Mouse (Mus musculus) adrenal gland, postnatal 4 days (tissue): Measurements from ENCODE around the gene Cnot8. TPM values are rescaled to one million over a fixed set of nuclear protein-coding genes. Genes with fewer than 3 reads are reported as not detected.
"Not testable (repeated sequence)": the region's sequence is repeated elsewhere in the genome, so short reads cannot be mapped to it uniquely, and the experiment has no call there.

Experiments used
- DNase-seq, 2 experiments: peaks; one replicate each; pipeline ENCODE4 v3.0.0; 2021 to 2022; ENCODE audit warnings: low spot score in 2 of 2, mixed read lengths in 2 of 2
- long read RNA-seq, 2 experiments: library from polyadenylated mRNA; stranded (forward); transcript quantifications; one replicate each; pipeline ENCODE4 v2.0.0; 2021
- total RNA-seq, 2 experiments: library from RNA; stranded (reverse); gene quantifications; 2 replicates each; pipeline ENCODE4 v1.2.3; 2021

Cnot8 gene
- 10 to 100 TPM; 56.0 to 57.3 TPM for total RNA-seq
- long read RNA-seq, experiment 1, transcript Cnot8-201 (7 exons, 2,035 nt), result major isoform, 46 of 71 reads
- long read RNA-seq, experiment 1, partial matches to known transcripts, result 14 of 71 reads
- long read RNA-seq, experiment 1, other reads (novel, unspliced or antisense), result 8 of 71 reads
- long read RNA-seq, experiment 2, transcript Cnot8-202 (7 exons, 2,099 nt), result minor isoform, 7 of 143 reads
- long read RNA-seq, experiment 2, transcript Cnot8-201 (7 exons, 2,035 nt), result major isoform, 99 of 143 reads
- long read RNA-seq, experiment 2, partial matches to known transcripts, result 26 of 143 reads
- long read RNA-seq, experiment 2, other reads (novel, unspliced or antisense), result 11 of 143 reads

DNA sequence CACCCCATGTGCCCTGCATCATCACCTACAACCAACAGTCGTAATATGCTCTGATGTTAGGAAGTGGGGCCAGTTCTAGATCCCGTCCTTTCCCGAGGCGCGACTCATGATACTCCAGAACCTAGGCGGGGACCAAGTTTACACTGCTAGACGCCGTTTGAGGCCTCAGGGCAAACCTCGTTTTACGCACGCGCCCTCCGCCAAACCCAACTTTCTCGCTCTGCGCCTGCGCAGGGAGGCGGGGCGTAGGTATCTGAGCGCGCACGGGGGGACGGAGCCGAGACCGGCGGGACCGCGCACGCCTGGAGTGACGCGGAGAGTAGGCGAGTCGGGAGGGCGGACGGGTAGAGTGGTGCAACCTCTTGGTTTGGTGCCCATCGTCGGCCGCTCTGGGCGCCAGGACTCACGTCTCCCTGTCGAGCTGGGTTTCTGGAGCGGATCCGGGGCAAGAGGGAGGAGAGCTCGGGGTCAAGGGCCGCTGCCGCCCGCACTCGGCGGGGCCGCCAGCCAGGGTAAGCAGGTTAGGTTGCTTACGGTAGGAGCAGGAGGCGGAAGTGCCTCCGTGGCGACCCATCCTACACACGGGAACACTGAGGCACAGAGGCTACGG lies at the start of gene Cnot8:
Cnot8 (plus strand) TSS at position 457 of the 610 bp plus-strand sequence.
- peak; percentile 97 to 99 for DNase-seq

DNA sequence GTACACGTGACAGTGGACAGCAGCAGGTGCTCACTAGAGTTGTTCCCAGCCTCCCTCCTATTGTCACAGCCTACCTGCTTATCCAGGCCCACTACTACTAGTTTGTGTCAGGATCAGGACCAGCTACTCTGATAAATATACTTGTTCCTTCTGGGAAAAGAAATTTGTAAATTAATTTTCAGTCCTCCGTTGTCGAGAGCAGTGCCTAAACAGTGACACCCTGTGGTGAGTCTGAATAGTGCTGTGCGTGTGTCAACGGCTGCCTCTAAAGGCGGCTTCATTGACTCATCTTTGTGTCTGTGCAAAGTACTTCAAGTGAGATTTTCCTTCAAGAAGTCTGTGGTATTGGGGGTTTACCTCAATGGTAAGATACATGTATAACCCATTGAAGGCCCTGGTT lies 46.5 kb upstream of the Cnot8 start:
- no peak for DNase-seq

DNA sequence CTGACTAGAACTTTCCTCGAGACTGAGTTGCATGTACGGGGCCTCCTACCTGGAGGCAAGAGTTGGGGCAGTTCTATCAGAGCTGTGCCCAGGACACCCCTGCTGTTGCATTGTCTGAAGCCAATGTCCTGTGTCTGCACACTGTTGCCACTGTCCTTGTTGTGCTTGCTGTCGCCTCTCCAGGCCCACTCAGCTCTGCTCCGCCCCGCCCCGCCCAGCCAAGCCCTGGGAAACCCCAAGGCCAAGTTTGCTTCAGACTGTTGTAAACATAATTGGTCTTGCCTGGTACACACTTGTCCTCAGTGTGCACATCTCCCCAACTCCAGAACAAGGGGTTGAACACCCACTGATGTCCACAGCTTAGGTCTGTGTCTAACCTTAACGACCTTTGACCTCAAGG lies 44.2 kb upstream of the Cnot8 start:
- not testable (repeated sequence) for DNase-seq

DNA sequence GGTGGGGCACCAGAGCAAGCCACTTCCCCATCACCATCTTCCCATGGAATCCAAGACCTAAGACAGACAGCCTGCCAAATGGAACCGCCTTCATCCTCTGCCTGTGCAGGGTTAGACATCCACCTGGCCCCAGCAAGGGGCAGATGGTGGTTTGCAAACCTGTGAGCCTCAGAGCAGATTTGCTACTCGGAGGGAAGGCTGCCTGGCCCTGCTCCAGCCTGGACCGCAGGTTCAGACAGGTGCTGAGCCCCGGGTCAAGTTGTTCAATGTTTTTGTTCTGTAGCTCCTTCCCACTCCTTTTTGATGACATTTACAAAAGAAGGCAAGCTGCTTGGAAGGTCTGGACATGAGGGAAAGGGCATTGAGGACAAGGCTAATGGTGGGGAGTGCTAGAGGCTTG lies 42.7 kb upstream of the Cnot8 start:
- not testable (repeated sequence) for DNase-seq

DNA sequence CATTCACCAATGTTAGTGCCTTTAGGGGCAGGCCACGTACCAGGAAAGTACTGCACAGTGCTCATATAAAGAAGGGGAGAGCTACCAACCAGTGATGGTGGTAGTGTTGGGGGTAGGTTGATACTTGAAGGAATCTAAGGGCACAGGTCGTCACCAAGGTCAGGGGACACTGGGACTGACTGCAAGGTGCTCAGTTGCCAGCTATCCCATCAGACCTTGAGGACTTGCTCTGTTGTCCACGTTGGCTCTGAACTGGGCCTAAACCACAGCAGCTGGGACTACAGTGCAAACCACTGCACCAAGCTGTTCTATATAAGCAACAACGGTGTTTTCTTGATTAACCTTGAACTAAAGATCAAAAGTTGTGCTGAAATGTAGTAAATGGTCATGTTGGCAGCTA lies 41.4 kb upstream of the Cnot8 start:
- no peak for DNase-seq

DNA sequence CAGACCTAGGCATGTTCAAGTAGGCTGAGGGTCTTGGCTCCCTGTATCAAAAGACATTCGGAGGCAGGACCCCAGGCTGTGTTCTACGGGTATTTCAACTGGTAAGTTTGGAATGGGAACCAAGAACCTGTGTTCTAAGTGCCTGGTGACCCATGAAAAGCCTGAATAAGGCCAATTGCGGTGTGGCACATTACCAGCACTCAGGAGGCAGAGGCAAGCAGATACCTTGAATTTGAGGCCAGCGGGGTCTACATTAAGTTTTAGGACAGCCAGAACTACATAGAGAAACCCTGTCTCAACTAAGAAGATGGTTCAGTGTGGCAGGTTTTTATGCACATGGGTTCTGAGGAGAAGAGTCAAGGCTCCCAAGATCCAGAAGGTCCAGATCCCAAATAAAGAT lies 38.9 kb upstream of the Cnot8 start:
- no peak for DNase-seq

DNA sequence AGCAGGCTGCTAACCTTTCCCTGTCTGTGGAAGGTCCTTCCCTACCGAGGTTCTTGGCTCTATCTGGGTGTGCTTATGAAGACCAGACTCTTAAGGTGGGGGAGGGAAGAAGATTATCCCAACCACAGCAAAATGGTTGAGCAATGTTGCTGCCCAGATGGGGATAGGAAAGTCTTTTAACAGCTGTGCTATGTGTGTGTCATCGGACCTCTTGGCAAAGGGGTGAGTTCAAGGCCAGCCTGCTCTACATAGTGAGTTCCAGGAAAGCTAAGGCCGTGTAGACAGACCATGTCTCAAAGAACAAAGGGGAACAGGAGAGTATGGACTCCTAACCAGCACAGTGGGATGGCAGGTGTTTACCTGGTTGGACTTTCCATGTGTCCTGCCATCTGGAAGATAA lies 31.0 kb upstream of the Cnot8 start:
- DNase-seq, result no peak

DNA sequence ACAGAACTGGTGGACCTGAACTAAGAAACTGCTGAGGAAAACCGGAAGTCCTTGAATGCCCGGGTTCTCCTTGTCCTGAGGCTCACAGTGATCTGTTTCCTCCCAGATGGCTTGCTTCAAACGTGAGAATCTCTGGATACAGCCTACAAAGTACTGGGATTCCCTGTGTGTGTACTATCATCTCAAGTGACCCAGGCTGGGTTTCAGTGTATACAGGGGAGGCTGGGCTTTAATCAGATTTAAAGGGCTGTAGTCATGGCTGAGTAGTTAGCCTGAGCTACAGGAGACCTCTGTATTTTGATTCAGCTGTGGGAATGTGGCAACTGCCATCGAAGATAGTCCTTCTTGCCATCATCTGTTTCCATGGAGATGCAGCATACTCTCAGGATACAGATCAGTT lies 26.7 kb upstream of the Cnot8 start:
- DNase-seq, result no peak

DNA sequence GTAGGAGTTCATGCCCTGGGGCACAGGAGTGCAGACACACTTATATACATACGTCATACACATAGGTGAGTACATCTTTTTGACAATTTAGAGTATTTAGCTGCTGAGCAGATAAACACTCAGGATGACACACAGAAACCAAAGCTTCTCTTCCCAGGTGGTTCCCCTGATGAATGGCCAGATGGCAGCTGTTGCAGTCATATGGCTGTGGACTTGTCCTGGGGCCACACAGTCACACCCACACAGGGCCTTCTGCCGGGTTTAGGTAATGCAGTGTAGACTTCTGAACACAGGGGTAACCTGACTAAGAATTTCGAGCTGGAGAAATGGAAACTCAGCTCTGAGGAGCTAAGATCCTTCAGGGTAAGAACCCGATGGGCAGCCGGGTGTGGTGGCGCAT lies 22.2 kb upstream of the Cnot8 start:
- no peak for DNase-seq

DNA sequence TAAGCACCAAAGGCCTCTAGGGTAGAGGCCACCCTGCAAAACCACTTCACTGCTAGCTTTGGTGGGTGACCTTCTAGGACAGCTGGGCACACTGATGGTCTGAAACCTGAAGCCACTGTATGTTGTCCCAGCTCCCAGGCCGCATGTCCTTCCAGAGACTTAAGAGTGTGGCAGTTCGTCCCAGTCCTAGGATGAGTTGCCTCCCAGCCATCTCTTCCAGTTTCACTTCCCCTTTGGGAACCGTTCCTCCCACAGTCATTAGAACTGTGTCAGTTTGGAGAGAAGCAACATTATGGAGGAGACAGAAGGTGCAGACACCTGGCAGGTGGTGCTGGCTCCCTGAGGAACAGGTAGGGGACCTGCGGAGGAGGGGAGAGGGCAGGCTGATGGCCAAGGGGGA lies 11.4 kb upstream of the Cnot8 start:
- no peak for DNase-seq

DNA sequence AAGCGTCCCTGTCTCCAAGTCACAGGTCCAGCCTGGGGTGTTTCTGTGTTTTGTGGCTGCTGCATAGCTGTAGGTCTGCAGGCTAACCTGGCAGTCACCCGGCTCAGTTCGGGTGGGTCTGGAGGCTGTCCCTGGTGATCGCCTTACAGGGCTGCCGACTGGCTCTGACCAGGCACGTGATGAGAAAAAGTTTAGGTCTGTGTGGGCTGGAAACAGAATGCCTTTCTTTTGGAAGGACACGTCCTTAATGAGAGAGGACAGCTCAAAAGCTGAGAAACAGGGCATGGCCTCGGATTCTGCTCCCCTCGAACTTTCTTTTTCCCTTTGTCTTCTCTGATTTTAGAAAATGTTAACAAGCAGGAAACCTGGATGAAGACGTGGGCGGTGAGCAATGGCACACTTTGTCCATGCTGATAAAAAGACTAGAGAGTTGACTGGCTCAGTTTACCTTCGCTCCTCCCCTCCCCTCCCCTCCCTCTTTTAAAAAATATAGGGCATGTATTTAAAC lies 10.9 kb upstream of the Cnot8 start, which contains the start of gene Gm12248:
Gm12248 (minus strand) TSS at position 114 of the 508 bp plus-strand sequence.
- peak; percentile 21 to 22 for DNase-seq

DNA sequence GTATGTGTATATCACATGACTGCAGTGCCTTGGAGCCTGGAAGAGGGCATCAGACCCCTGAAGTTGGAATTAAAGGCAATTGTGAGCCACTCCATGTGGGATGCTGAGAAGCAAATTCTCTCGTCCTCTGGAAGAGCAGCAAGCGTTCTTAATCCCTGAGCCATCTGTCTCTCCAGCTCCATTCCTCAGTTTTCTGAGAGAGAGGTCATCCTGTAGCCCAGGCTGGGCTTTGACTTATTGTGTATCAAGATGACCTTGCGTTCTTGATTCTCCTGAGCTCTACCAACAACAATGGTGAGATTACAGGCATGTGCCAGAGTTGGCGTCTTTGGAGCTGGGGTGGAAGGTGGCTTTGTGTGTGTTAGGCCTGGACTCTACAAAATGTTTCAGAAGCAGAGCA lies 9.2 kb upstream of the Cnot8 start:
- DNase-seq, result no peak

DNA sequence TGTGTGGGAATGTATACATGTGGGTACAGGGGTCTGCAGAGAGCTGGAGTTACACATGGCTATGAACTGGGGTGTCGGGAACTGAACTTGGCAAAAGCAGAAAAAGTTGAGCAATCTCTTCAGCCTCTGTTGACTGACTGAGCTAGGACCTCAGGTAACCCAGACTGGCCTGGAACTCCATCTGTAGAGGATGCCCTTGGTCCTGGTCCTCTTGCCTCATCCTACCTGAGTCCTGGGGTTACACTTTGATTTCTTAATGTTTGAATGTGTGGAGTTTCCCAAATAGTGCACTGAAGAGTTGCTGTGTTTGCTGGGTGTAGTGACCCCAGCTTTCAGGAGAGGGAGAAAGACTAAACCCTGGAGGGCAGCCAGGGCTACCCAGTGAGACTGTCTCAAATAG lies 8.4 kb upstream of the Cnot8 start:
- no peak for DNase-seq

DNA sequence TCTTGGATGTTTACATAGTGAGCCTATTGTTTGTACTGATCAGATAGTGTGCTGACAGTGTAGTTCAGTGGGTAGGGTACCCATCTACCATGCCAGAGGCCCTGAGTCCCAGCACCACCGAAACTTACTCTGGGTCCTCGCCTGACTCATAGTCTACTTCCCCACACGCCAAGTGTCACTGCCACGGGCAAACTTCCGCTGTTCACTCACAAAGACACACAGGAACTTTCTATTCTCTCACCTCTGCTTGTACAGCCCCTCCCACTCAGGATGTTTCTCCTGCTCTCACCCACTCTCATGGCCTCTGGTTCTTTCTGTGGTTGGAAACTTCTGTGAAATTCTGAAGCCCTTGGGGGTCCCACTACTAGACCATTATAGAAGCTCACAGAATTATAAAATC lies 7.8 kb upstream of the Cnot8 start:
- no peak for DNase-seq

DNA sequence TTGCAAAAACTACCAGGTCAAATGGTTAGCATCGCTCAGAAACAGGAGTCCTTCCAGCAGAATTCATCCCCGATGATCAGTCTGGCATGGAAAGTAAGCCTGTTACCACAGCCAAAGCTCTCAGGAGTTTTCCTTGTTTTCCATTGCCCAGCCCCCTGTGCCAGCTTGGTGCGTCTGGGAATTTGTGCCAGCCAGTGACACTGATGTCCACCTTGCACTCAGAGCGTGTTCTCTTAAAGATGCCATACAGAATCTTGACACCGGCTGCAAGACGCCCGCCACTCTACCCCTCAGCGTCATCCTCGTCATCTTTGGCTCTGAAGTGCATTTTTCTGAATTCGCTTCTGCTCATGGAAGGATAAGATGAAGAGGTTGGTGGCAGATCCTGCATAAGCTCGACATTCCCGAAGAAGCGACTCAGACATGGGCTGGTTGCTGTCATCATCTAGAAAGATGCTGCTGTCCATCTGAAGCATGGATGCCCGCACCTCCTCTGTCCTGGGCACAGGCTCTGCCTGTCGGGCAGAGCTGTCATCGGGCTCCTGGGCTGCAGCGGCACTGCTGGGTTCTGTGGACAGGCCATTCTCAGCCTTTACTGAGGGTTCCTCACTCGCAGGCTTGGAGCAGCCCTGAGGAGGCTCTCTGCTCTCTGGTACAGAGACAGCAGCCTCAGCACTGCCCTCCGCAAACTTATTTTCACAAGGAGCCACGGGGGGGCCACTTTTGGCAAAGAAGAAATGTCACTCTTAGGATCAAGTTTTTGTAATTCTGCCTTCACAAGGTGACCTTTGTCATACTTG lies 6.9 kb upstream of the Cnot8 start:
- DNase-seq, result no peak

DNA sequence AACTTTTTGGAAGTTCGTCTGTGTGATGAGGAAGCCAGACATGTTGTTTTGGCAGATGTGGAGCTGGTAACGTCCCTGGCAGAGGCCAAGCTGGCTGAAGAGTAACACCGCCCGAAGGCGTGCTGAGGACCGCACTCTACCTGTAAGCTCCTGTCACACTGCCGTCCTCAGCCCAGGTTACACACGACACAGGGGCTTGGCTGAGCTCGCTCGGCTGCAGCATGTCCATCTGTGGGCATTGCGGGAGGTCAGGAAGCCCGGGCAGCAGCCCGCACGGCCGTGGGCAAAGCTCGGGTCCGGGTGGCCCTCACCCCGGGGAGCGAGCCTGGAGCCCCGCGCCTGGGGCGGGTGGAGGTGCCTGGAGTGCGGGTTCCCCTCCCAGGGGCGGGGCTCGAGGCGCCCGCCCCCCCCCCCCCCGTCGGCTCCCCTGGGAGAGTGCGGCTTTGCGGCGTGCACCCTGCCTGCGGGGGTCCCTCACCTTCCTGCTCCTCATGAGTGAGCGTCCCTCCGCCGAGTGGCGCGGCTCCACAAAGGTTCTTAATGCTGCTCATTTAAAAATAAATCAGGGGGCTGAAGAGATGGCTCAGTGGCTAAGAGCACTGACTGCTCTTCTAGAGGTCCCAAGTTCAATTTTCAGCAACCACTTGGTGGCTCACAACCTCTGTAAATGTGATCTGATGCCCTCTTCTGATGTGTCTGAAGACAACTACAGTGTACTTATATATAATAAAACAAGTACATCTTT lies 6.2 kb upstream of the Cnot8 start:
- DNase-seq, result no peak

DNA sequence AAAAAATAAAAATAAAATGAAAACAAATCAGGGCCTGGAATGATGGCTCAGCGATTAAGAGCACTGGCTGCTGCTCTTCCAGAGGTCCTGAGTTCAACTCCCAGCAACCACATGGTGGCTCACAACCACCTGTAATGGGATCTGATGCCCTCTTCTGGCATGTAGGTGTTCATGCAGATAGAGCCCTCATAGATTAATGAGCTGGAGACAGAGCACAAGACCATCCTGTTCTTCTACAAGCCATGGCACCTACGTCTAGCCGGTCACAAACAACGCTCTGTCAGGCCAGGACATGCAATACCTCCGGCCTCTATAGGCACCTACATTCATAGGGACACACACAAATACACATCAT lies 5.6 kb upstream of the Cnot8 start:
- not testable (repeated sequence) for DNase-seq

DNA sequence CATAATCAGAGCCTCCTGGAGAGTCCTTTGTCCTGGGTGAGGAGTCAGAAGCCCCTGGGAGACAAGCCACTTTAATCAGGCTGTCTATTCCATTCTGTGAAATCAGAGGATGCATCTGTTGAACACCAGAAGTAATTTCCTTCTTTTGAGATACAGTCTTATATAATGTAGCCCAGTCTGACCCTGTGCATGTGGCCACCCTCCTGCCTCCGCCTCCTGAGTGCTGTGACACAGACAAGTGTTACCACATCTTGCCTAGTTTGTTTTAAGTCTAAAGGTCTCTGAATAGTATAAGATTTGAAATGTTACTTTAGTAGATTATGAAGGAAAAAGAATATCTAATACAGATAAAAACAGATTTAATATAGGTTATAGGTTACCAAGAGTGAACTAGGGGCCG lies 3.9 kb upstream of the Cnot8 start:
- no peak for DNase-seq

DNA sequence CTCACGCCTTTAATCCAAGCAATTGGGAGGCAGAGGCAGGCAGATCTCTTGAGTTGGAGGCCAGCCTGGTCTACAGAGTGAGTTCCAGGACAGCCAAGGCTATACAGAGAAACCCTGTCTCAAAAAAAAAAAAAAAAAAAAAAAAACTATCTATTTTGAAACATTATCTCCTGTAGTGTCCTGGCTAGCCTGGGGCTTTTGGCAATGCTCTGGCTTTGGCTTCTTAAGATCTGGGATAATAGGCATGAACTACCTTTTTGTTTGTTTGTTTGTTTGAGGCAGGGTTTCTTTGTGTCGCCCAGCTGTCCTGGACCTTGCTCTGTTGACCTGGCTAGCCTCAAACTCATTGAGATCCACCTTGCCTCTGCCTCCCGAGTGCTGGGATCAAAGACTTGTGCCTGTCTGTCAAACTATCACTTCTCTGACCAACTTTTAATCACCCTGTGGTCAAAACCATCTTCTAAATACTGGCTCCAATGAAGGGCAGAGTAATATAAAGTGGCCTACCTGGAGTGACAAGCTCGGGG lies 2.7 kb upstream of the Cnot8 start:
- no peak for DNase-seq

DNA sequence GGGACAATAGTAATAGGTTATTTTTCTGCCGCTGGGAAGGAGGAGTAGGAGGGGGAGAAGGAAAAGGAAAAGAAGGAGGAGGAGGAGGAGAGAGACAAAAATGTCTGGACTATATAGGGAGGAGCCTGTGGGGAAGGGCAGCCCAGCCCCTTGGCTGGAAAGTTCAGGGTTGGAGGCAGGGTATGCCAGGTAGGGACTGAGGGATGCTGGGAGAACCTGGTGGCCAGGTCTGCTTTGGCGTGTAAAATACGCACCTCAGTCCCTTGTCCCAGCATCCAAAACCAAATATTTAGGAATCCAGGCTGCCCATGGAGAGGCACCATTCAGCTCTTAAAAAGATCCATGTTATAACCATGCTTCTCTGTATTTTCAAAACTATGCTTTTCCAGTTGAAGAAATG lies 1.8 kb upstream of the Cnot8 start:
- DNase-seq, result no peak
